ENCODE assay signal across 12 mouse cellular contexts in the genomic region with DNA sequence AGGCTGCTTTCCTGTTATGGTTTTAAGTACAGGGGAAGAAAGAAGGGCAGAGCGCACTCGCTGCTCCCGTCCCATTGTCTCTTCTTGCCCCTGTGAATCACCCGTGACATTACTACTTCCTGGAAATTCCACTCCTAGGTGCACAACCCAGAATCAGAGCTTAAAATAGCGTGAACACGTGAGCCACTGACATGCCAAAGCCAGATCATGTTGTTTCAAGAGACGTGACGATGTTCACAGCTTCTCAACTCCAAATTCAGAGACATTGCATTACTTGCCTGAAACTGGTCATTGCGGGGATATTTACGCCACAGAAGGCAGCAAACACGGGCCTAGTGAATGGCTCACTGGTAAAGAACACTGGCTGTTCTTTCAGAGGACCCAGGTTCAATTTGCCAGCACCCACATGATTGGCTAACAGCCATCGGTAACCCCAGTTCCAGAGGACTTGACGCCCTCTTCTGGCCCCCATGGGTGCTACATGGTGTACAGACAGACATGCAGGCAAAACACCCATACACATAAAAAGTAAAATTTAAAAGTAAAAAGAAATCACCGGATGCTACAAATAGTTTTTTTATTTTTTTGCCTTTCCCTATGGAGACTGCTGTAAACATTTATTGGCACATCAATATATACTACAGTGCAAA. TPM values are rescaled to one million over a fixed set of nuclear protein-coding genes. Genes with fewer than 3 reads are reported as not detected.
DNase-seq lines count a peak whose midpoint lies in the region; ATAC-seq and TF ChIP-seq lines count a peak whose summit lies in the region.
"Had no signal": no experiment of that assay in that cellular context is flagged by ENCODE, and none has a peak within 500 bp of the region (broad histone marks: within the 10 kb centered on the region; RNA-seq: fewer than 3 reads in every experiment).

No protein-coding gene starts in this region.

- 0 out of 2 replicates have a peak, but pooled peaks cover 4% of the 10 kb centered on the region for H3K27me3 ChIP-seq in kidney, embryonic 15.5 days
- H3K27me3 ChIP-seq in MEL (ENCODE audit: control insufficient read depth in 1 of 2, insufficient read depth in 2 of 2, low read length in 2 of 2), result no peaks in the 10 kb centered on the region
- H3K27me3 ChIP-seq in heart, embryonic 14.5 days (ENCODE audit: control insufficient read depth, insufficient read depth, low read length), result no peaks in the 10 kb centered on the region
- H3K27me3 ChIP-seq: embryonic facial prominence, embryonic 13.5 days had no signal

- 85% methylated on average over 14 of the region's 14 CpGs for WGBS in kidney, embryonic 15.5 days
- WGBS in heart, embryonic 14.5 days, result 51% methylated on average over 14 of the region's 14 CpGs

- TF ChIP-seq RAD21 in MEL (IDR thresholded peaks at IDR 0.05; ENCODE audit: low read depth, low read length), result peak; percentile 43

- H3K4me1 ChIP-seq in kidney, embryonic 15.5 days, result peaks cover 20% of the 10 kb centered on the region
- no peaks in the 10 kb centered on the region for H3K4me1 ChIP-seq in MEL (ENCODE audit: control insufficient read depth in 1 of 2, insufficient read depth in 2 of 2, low read length in 2 of 2)
- H3K4me1 ChIP-seq in heart, embryonic 14.5 days (ENCODE audit: control insufficient read depth in 2 of 2, insufficient read depth in 2 of 2, low read length in 2 of 2), result peaks cover 9 to 12% of the 10 kb centered on the region in 2 experiments

- H3K4me3 ChIP-seq in kidney, embryonic 15.5 days (replicated peaks), result no peak overlapping the region
- no peak overlapping the region for H3K4me3 ChIP-seq in MEL (ENCODE audit: control insufficient read depth in 1 of 2, insufficient read depth in 1 of 2, low read depth in 2 of 2, low read length in 2 of 2)
- no peak overlapping the region for H3K4me3 ChIP-seq in heart, embryonic 14.5 days (ENCODE audit: control insufficient read depth in 1 of 2, insufficient read depth in 1 of 2, low read depth in 1 of 2, low read length in 2 of 2)
- H3K4me3 ChIP-seq: embryonic facial prominence, embryonic 13.5 days had no signal

- peaks cover 2% of the 10 kb centered on the region; the same call in 1 of the 2 replicates for H3K79me2 ChIP-seq in MEL (ENCODE audit: control insufficient read depth, insufficient read depth, low read length, poor library complexity)

- peak; percentile 37 to 48 for DNase-seq in kidney, postnatal 25 days
- DNase-seq in B cell, adult 2 months, result peak; percentile 60 to 62
- peak; percentile 49 for DNase-seq in MEL (ENCODE audit: low read depth, low spot score)
- DNase-seq in frontal cortex, adult 2 months (ENCODE audit: extremely low spot score in 1 of 2, low spot score in 1 of 2), result no peak
- no peak for DNase-seq in Muller cell, postnatal 12 days (ENCODE audit: inconsistent ontology term)
- no peak for DNase-seq in testis, postnatal 10 days (ENCODE audit: low spot score)
- DNase-seq: adrenal gland, postnatal 14 days; layer of hippocampus, postnatal 36 days had no signal

- no peak for TF ChIP-seq EP300 in MEL (IDR thresholded peaks at IDR 0.05; ENCODE audit: low read depth in 1 of 2, low read length in 2 of 2)

- no peak overlapping the region for H3K27ac ChIP-seq in kidney, embryonic 15.5 days
- H3K27ac ChIP-seq in MEL (ENCODE audit: control insufficient read depth, low read depth, low read length), result no peak overlapping the region
- peak overlapping the region; percentile 36 to 65 for H3K27ac ChIP-seq in heart, embryonic 14.5 days (replicated peaks in 1 of 2; ENCODE audit: control insufficient read depth in 1 of 2, insufficient read depth in 1 of 2, low read depth in 2 of 2, low read length in 2 of 2)
- H3K27ac ChIP-seq: embryonic facial prominence, embryonic 13.5 days had no signal

- H3K9ac ChIP-seq in kidney, embryonic 15.5 days, result no peak overlapping the region
- H3K9ac ChIP-seq in MEL (ENCODE audit: control insufficient read depth, low read depth, low read length, poor library complexity, severe bottlenecking), result no peak overlapping the region
- no peak overlapping the region for H3K9ac ChIP-seq in heart, embryonic 14.5 days (ENCODE audit: low read length)
- H3K9ac ChIP-seq: embryonic facial prominence, embryonic 13.5 days had no signal

- TF ChIP-seq CTCF in MEL (IDR thresholded peaks at IDR 0.05 in 2 of 3, conservative IDR thresholded peaks at IDR 0.05 in 1 of 3; ENCODE audit: control insufficient read depth in 1 of 3, insufficient read depth in 1 of 3, low read depth in 2 of 3, low read length in 3 of 3, poor library complexity in 1 of 3, severe bottlenecking in 1 of 3), result peak; percentile 47 to 57 (median 52)

- no peaks in the 10 kb centered on the region for H3K9me3 ChIP-seq in kidney, embryonic 15.5 days (replicated peaks)
- H3K9me3 ChIP-seq in MEL (replicated peaks; ENCODE audit: insufficient read depth, low read length), result no peaks in the 10 kb centered on the region
- no peaks in the 10 kb centered on the region for H3K9me3 ChIP-seq in heart, embryonic 14.5 days (ENCODE audit: control insufficient read depth, low read length)
- H3K9me3 ChIP-seq: embryonic facial prominence, embryonic 13.5 days had no signal

- H3K4me2 ChIP-seq in kidney, embryonic 15.5 days, result no peak overlapping the region
- H3K4me2 ChIP-seq in heart, embryonic 14.5 days (ENCODE audit: low read length), result peak overlapping the region; percentile 11; the same call in 1 of the 2 replicates
- H3K4me2 ChIP-seq: embryonic facial prominence, embryonic 13.5 days had no signal

- no peaks in the 10 kb centered on the region for H3K36me3 ChIP-seq in kidney, embryonic 15.5 days
- H3K36me3 ChIP-seq in MEL (ENCODE audit: control insufficient read depth in 1 of 2, insufficient read depth in 2 of 2, low read length in 2 of 2), result peaks cover 0 to 14% of the 10 kb centered on the region in 2 experiments; a peak in 2 of 4 replicates
- peaks cover 4% of the 10 kb centered on the region; the same call in 1 of the 2 replicates for H3K36me3 ChIP-seq in heart, embryonic 14.5 days (ENCODE audit: control insufficient read depth, insufficient read depth, low read length)

- no peak for TF ChIP-seq POLR2A in MEL (IDR thresholded peaks at IDR 0.05; ENCODE audit: control insufficient read depth in 1 of 2, insufficient read depth in 1 of 2, low read depth in 1 of 2, low read length in 2 of 2, poor library complexity in 1 of 2)

- ATAC-seq in kidney, embryonic 15.5 days (replicated peaks; ENCODE audit: low FRiP score), result no peak
- no peak for ATAC-seq in heart, embryonic 14.5 days (ENCODE audit: insufficient number of reproducible peaks, insufficient read depth, low FRiP score, low read depth)
- ATAC-seq: hindbrain, embryonic 16.5 days had no signal

TF ChIP-seq in MEL, 35 proteins besides CTCF, POLR2A, EP300 and RAD21:
- 0 out of 2 replicates have a peak, but pooled peaks have one; percentile 14 for TF ChIP-seq ZC3H11A (IDR thresholded peaks at IDR 0.05; ENCODE audit: low read depth, low read length)
- TF ChIP-seq SIN3A (IDR thresholded peaks at IDR 0.05; ENCODE audit: low read length), result no peak
- TF ChIP-seq SMC3 (IDR thresholded peaks at IDR 0.05; ENCODE audit: low read depth, low read length), result peak; percentile 52

RNA-seq across cellular contexts. Expression of gene Fam49b, which starts 41.6 kb away (rescaled TPM):
- 56.5 and 61.0 TPM in 2 replicates for polyA plus RNA-seq in kidney, embryonic 15.5 days (2015; fragmentation: Nextera tagmentation; extraction: Ambion mirVana)
- total RNA-seq in MEL (2012; rRNA removed), result 94.9 and 104 TPM in 2 replicates
- polyA plus RNA-seq in MEL (2012; ENCODE audit: insufficient read depth in 1 of 2, insufficient read length in 2 of 2, low read depth in 1 of 2, low replicate concordance in 2 of 2, missing spikeins in 1 of 2), result 100 to 1,000 TPM in 1 of 2 experiments, not detected in 1; 164 TPM
- 59.3 and 60.6 TPM in 2 replicates for polyA plus RNA-seq in heart, embryonic 14.5 days (2014; fragmentation: Nextera tagmentation; extraction: Ambion mirVana)
- 114 and 116 TPM in 2 replicates for polyA plus RNA-seq in frontal cortex, adult 2 months (2012; rRNA removed)

Comparison
In these comparisons a context has a peak if more than half of its experiments do, and no peak if none do; other contexts are left out.
1. DNase-seq: peak in kidney, postnatal 25 days (2 of 2), B cell, adult 2 months (2 of 2) and MEL (single experiment); none in frontal cortex, adult 2 months (0 of 2), Muller cell, postnatal 12 days (single experiment) and testis, postnatal 10 days (single experiment).
2. H3K27ac ChIP-seq: peak in heart, embryonic 14.5 days (2 of 2); none in kidney, embryonic 15.5 days (single experiment) and MEL (single experiment).